Mouse (Mus musculus) bone marrow macrophage, adult 2 months (primary cell): ENCODE results near the gene Slit3.

Experiments used
- CTCF ChIP-seq: IDR thresholded peaks from 2 replicates; pipeline ENCODE4 v1.5.1; 2012; ENCODE audit warnings: low read depth, mild to moderate bottlenecking, low read length, moderate library complexity
- POLR2A ChIP-seq: IDR thresholded peaks from 2 replicates; pipeline ENCODE4 v1.6.1; 2012; ENCODE audit warnings: mild to moderate bottlenecking, low read depth, low read length, borderline replicate concordance

- TF ChIP-seq CTCF (no peak), POLR2A (no peak)
Measured at GRCm38 (mm10) chr11:35325131-35325995, 204.3 kb downstream of the Slit3 start.
